Mouse (Mus musculus) stomach, embryonic 16.5 days (tissue): ENCODE results near the gene Ccdc160. TPM values are rescaled to one million over a fixed set of nuclear protein-coding genes. Genes with fewer than 3 reads are reported as not detected.

ENCODE experiments used
- ATAC-seq: fragments of 200-750 bp; cut with Nextera tagmentation; 2 replicates; pipeline ENCODE4 v1.8.0; 2017; ENCODE audit warnings: moderate number of reproducible peaks, moderate TSS enrichment; ENCODE audit not compliant: insufficient read depth, low FRiP score
- H3K27ac ChIP-seq: fragments of 300-500 bp; sonication (generic); 2 replicates; pipeline ENCODE4 v1.5.1; 2014; ENCODE audit warnings: low read length
- H3K27me3 ChIP-seq: fragments of 300-500 bp; sonication (generic); 2 replicates; pipeline ENCODE4 v1.6.1; 2014; ENCODE audit warnings: low read length, control low read depth, mixed read lengths; ENCODE audit not compliant: control insufficient read depth, insufficient read depth
- H3K36me3 ChIP-seq: fragments of 300-500 bp; sonication (generic); 2 replicates; pipeline ENCODE4 v1.6.1; 2014; ENCODE audit warnings: low read length; ENCODE audit not compliant: control insufficient read depth, insufficient read depth
- H3K4me1 ChIP-seq: fragments of 300-500 bp; sonication (generic); 2 replicates; pipeline ENCODE4 v1.6.1; 2014; ENCODE audit warnings: low read length, control low read depth, mixed read lengths; ENCODE audit not compliant: control insufficient read depth, insufficient read depth
- H3K4me2 ChIP-seq: fragments of 300-500 bp; sonication (generic); 2 replicates; pipeline ENCODE4 v1.6.1; 2014; ENCODE audit warnings: low read depth, low read length, mixed read lengths
- H3K4me3 ChIP-seq: fragments of 300-500 bp; sonication (generic); replicated peaks from 2 replicates; pipeline ENCODE4 v1.5.1; 2014; ENCODE audit warnings: mild to moderate bottlenecking, low read length
- H3K9ac ChIP-seq: fragments of 300-500 bp; sonication (generic); 2 replicates; pipeline ENCODE4 v1.6.1; 2014; ENCODE audit warnings: low read length
- H3K9me3 ChIP-seq: fragments of 300-500 bp; sonication (generic); replicated peaks from 2 replicates; pipeline ENCODE4 v1.6.1; 2016; ENCODE audit warnings: low read length, control low read depth; ENCODE audit not compliant: control insufficient read depth
- WGBS: fragments of 180-500 bp; shearing (Covaris S2); extraction: QIAGEN DNeasy Blood & Tissue Kit; methylation state at CpG from one replicate; pipeline ENCODE4 v1.1.7; 2014; 5-methylcytosine and 5-hydroxymethylcytosine counted together
- polyA plus RNA-seq: library from polyadenylated mRNA; unstranded; fragments of >200 nt; fragmentation: Nextera tagmentation; extraction: Ambion mirVana; gene quantifications from 2 replicates; pipeline ENCODE4 v1.2.1, GENCODE M21; 2015

Ccdc160 gene
- 0.57 and 0.81 TPM in 2 replicates for polyA plus RNA-seq

GRCm38 (mm10) chrX:52790980-52791593 lies at the start of gene Ccdc160:
Ccdc160 (plus strand) TSS chrX:52791200.
- no peaks in the 10 kb centered on the region for H3K9me3 ChIP-seq
- no peaks in the 10 kb centered on the region for H3K36me3 ChIP-seq
- H3K27me3 ChIP-seq: no peaks in the 10 kb centered on the region; the same call in 1 of the 2 replicates
- no peaks in the 10 kb centered on the region for H3K4me1 ChIP-seq
- peak within 1 kb of the TSS; percentile 50 for H3K9ac ChIP-seq
- ATAC-seq: peak; percentile 86
- H3K4me2 ChIP-seq: peak within 1 kb of the TSS; percentile 54
- no peak within 1 kb of the TSS for H3K27ac ChIP-seq
- 15% methylated on average over 26 of the region's 26 CpGs for WGBS
- peak within 1 kb of the TSS; percentile 45 for H3K4me3 ChIP-seq

GRCm38 (mm10) chrX:52743781-52744180 lies 47.2 kb upstream of the Ccdc160 start:
- no peak for ATAC-seq

GRCm38 (mm10) chrX:52744201-52745051 lies 46.6 kb upstream of the Ccdc160 start:
- WGBS: 17% methylated on average over 50 of the region's 50 CpGs
- no peaks in the 10 kb centered on the region for H3K4me1 ChIP-seq
- no peak overlapping the region for H3K9ac ChIP-seq
- no peaks in the 10 kb centered on the region for H3K9me3 ChIP-seq
- H3K27me3 ChIP-seq: peaks cover 26% of the 10 kb centered on the region
- peak overlapping the region; percentile 73 for H3K4me2 ChIP-seq
- no peak overlapping the region for H3K27ac ChIP-seq
- no peak; the same call in 1 of the 2 replicates for ATAC-seq
- no peaks in the 10 kb centered on the region for H3K36me3 ChIP-seq
- H3K4me3 ChIP-seq: peak overlapping the region; percentile 45

More at GRCm38 (mm10) chrX:52743781-52744180, 47.2 kb upstream of the Ccdc160 start:
- peak overlapping the region; percentile 45 for H3K4me3 ChIP-seq
- WGBS: 18% methylated on average over 15 of the region's 15 CpGs
- H3K36me3 ChIP-seq: no peaks in the 10 kb centered on the region
- H3K4me1 ChIP-seq: no peaks in the 10 kb centered on the region
- H3K27ac ChIP-seq: no peak overlapping the region
- peak overlapping the region; percentile 73 for H3K4me2 ChIP-seq
- peaks cover 26% of the 10 kb centered on the region for H3K27me3 ChIP-seq
- no peaks in the 10 kb centered on the region for H3K9me3 ChIP-seq
- H3K9ac ChIP-seq: no peak overlapping the region

DNA sequence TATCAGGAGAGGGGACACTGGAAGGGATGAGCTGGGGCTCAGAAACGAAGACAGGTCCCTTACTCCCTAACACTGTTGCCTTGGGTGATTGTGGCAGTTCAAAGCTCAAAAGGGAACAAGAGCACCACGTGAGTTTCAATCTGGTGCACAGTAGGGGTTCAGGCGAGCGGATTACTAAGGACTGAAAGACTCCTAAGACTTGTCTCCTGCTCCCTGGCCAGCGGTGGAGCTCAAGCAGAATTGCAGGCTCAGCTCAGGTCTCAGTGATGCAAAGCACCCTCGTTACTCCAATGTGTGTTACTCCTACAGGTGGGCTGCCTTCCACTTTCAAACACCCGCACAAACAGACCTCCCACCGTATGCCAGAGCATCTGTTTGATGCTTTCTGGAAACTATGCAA lies 45.5 kb upstream of the Ccdc160 start:
- Histone ChIP-seq H3K27me3 (peaks cover 26% of the 10 kb centered on the region), H3K4me2 (no peak overlapping the region), H3K9ac (no peak overlapping the region), H3K27ac (no peak overlapping the region), H3K4me3 (no peak overlapping the region), H3K36me3 (no peaks in the 10 kb centered on the region), H3K9me3 (no peaks in the 10 kb centered on the region), H3K4me1 (no peaks in the 10 kb centered on the region)
- WGBS: 10% methylated on average over 8 of the region's 8 CpGs
- ATAC-seq: no peak

DNA sequence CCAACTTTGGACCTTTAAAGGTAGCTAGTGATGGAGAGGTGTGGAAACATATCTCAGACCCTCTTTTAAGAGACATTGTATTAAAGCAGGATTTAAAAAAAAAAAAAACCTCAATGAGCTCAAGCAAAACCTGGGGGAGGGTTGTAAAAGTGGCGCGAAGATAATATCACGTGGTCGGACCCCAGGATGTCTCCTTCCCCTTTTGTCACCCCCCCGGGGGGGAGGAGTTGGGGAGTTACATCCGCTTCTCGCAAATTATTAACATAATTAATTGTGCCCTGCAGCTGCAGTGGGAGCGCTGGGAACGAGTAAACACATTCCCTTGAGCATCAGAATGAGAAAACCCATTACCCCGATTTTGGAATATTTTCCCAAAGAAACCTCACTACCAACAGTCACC lies 45.1 kb upstream of the Ccdc160 start:
- H3K9me3 ChIP-seq: no peaks in the 10 kb centered on the region
- 15% methylated on average over 10 of the region's 10 CpGs for WGBS
- H3K9ac ChIP-seq: no peak overlapping the region
- H3K27me3 ChIP-seq: peaks cover 26% of the 10 kb centered on the region
- H3K4me2 ChIP-seq: no peak overlapping the region
- no peaks in the 10 kb centered on the region for H3K36me3 ChIP-seq
- no peak for ATAC-seq
- H3K4me3 ChIP-seq: no peak overlapping the region
- no peak overlapping the region for H3K27ac ChIP-seq
- no peaks in the 10 kb centered on the region for H3K4me1 ChIP-seq

- Histone ChIP-seq H3K9ac (no peak overlapping the region), H3K27ac (no peak overlapping the region), H3K4me2 (no peak overlapping the region), H3K4me1 (no peaks in the 10 kb centered on the region), H3K9me3 (no peaks in the 10 kb centered on the region), H3K4me3 (no peak overlapping the region), H3K27me3 (peaks cover 26% of the 10 kb centered on the region), H3K36me3 (no peaks in the 10 kb centered on the region)
- 44% methylated on average over 1 of the region's 1 CpGs for WGBS
- ATAC-seq: no peak
Measured at GRCm38 (mm10) chrX:52746849-52747248, 44.2 kb upstream of the Ccdc160 start.

GRCm38 (mm10) chrX:52753491-52754085 lies 37.4 kb upstream of the Ccdc160 start:
- Histone ChIP-seq H3K36me3 (no peaks in the 10 kb centered on the region), H3K9ac (no peak overlapping the region), H3K4me1 (no peaks in the 10 kb centered on the region), H3K9me3 (no peaks in the 10 kb centered on the region), H3K4me2 (no peak overlapping the region), H3K4me3 (no peak overlapping the region), H3K27ac (no peak overlapping the region), H3K27me3 (no peaks in the 10 kb centered on the region; the same call in 1 of the 2 replicates)
- WGBS: 16% methylated on average over 5 of the region's 6 CpGs
- no peak for ATAC-seq

GRCm38 (mm10) chrX:52757164-52757563 lies 33.8 kb upstream of the Ccdc160 start:
- ATAC-seq: no peak
- Histone ChIP-seq H3K27me3 (no peaks in the 10 kb centered on the region; the same call in 1 of the 2 replicates), H3K9ac (no peak overlapping the region), H3K4me3 (no peak overlapping the region), H3K9me3 (no peaks in the 10 kb centered on the region), H3K4me2 (no peak overlapping the region), H3K36me3 (no peaks in the 10 kb centered on the region), H3K27ac (no peak overlapping the region), H3K4me1 (no peaks in the 10 kb centered on the region)
- 80% methylated on average over 3 of the region's 3 CpGs for WGBS

- Histone ChIP-seq H3K4me3 (no peak overlapping the region), H3K4me1 (no peaks in the 10 kb centered on the region), H3K9me3 (no peaks in the 10 kb centered on the region), H3K4me2 (no peak overlapping the region), H3K27me3 (no peaks in the 10 kb centered on the region; the same call in 1 of the 2 replicates), H3K36me3 (no peaks in the 10 kb centered on the region), H3K27ac (no peak overlapping the region), H3K9ac (no peak overlapping the region)
- no peak for ATAC-seq
- WGBS: 68% methylated on average over 2 of the region's 2 CpGs
Measured at GRCm38 (mm10) chrX:52759232-52759631, 31.8 kb upstream of the Ccdc160 start.
